Mouse (Mus musculus) forebrain, embryonic 11.5 days (tissue): ENCODE measurements at regions not wholly inside any gene's neighbourhood (a gene's known extent, or its start where the extent isn't known, plus 50 kb on each side); places are given as distances from the start of the nearest gene placed in this dataset.

Experiments used
- ATAC-seq: fragments of 200-750 bp; cut with Nextera tagmentation; replicated peaks from 2 replicates; pipeline ENCODE4 v1.8.0; 2017; ENCODE audit warnings: moderate TSS enrichment; ENCODE audit not compliant: low FRiP score
- DNase-seq: peaks from one replicate; pipeline ENCODE4 v3.0.0-alpha.2; 2017; ENCODE audit warnings: low spot score
- H3K27ac ChIP-seq: fragments of 300-500 bp; sonication (generic); 2 replicates; pipeline ENCODE4 v1.5.1; 2014; ENCODE audit warnings: low read depth, low read length
- H3K27me3 ChIP-seq: fragments of 300-500 bp; sonication (generic); 2 replicates; pipeline ENCODE4 v1.6.1; 2014; ENCODE audit warnings: mild to moderate bottlenecking, low read length, mixed read lengths; ENCODE audit not compliant: control insufficient read depth, insufficient read depth
- H3K36me3 ChIP-seq: fragments of 300-500 bp; sonication (generic); 2 replicates; pipeline ENCODE4 v1.6.1; 2014; ENCODE audit warnings: mild to moderate bottlenecking, low read length, moderate library complexity, mixed read lengths; ENCODE audit not compliant: control insufficient read depth, insufficient read depth
- H3K4me1 ChIP-seq: fragments of 300-500 bp; sonication (generic); replicated peaks from 2 replicates; pipeline ENCODE4 v1.6.1; 2014; ENCODE audit warnings: low read length, mixed read lengths; ENCODE audit not compliant: control insufficient read depth, insufficient read depth
- H3K4me2 ChIP-seq: fragments of 300-500 bp; sonication (generic); 2 replicates; pipeline ENCODE4 v1.6.1; 2014; ENCODE audit warnings: low read depth, mild to moderate bottlenecking, low read length, moderate library complexity, mixed read lengths; ENCODE audit not compliant: severe bottlenecking
- H3K4me3 ChIP-seq: fragments of 300-500 bp; sonication (generic); 2 replicates; pipeline ENCODE4 v1.5.1; 2014; ENCODE audit warnings: low read depth, low read length
- H3K9ac ChIP-seq: fragments of 300-500 bp; sonication (generic); 2 replicates; pipeline ENCODE4 v1.6.1; 2014; ENCODE audit warnings: low read length
- H3K9me3 ChIP-seq: fragments of 300-500 bp; sonication (generic); 2 replicates; pipeline ENCODE4 v1.6.1; 2016; ENCODE audit warnings: low read length, mixed read lengths; ENCODE audit not compliant: control insufficient read depth
- WGBS: fragments of 180-500 bp; shearing (Covaris S2); extraction: QIAGEN DNeasy Blood & Tissue Kit; methylation state at CpG from one replicate; pipeline ENCODE4 v1.1.7; 2014; 5-methylcytosine and 5-hydroxymethylcytosine counted together

GRCm38 (mm10) chr5:44917173-44917815, 117.8 kb upstream of the Ldb2 start:
- Histone ChIP-seq H3K27ac (no peak overlapping the region), H3K4me1 (peaks cover 3% of the 10 kb centered on the region; the same call in 1 of the 2 replicates), H3K27me3 (no peaks in the 10 kb centered on the region), H3K36me3 (no peaks in the 10 kb centered on the region), H3K9ac (no peak overlapping the region), H3K9me3 (no peaks in the 10 kb centered on the region), H3K4me2 (peak overlapping the region; percentile 31; the same call in 1 of the 2 replicates), H3K4me3 (no peak overlapping the region)
- DNase-seq (no peak), ATAC-seq (peak; percentile 49; the same call in 1 of the 2 replicates)
- WGBS, result 37% methylated on average over 16 of the region's 16 CpGs

- Histone ChIP-seq H3K36me3 (no peaks in the 10 kb centered on the region), H3K27me3 (no peaks in the 10 kb centered on the region), H3K4me2 (no peak overlapping the region), H3K27ac (no peak overlapping the region), H3K4me3 (no peak overlapping the region), H3K4me1 (no peaks in the 10 kb centered on the region), H3K9me3 (no peaks in the 10 kb centered on the region), H3K9ac (no peak overlapping the region)
- ATAC-seq (no peak), DNase-seq (no peak)
- 89% methylated on average over 6 of the region's 6 CpGs for WGBS
Measured at GRCm38 (mm10) chr5:44902541-44902940, 103.1 kb upstream of the Ldb2 start.

GRCm38 (mm10) chr5:44886566-44887070, 87.1 kb upstream of the Ldb2 start:
- DNase-seq, result no peak
- Histone ChIP-seq H3K36me3 (no peaks in the 10 kb centered on the region), H3K9ac (no peak overlapping the region), H3K4me3 (no peak overlapping the region), H3K9me3 (no peaks in the 10 kb centered on the region), H3K4me2 (no peak overlapping the region), H3K4me1 (no peaks in the 10 kb centered on the region), H3K27ac (no peak overlapping the region), H3K27me3 (no peaks in the 10 kb centered on the region)
- ATAC-seq, result no peak
- WGBS, result 82% methylated on average over 4 of the region's 4 CpGs

GRCm38 (mm10) chr5:44876946-44877345, 77.5 kb upstream of the Ldb2 start:
- no peak overlapping the region for H3K27ac ChIP-seq
- ATAC-seq (no peak), DNase-seq (no peak)
- no peaks in the 10 kb centered on the region for H3K9me3 ChIP-seq
- H3K4me3 ChIP-seq, result no peak overlapping the region
- H3K27me3 ChIP-seq, result no peaks in the 10 kb centered on the region
- H3K9ac ChIP-seq, result no peak overlapping the region
- no peaks in the 10 kb centered on the region for H3K4me1 ChIP-seq
- 80% methylated on average over 3 of the region's 3 CpGs for WGBS
- no peak overlapping the region for H3K4me2 ChIP-seq
- no peaks in the 10 kb centered on the region for H3K36me3 ChIP-seq

- WGBS, result 71% methylated on average over 7 of the region's 7 CpGs
- no peak for DNase-seq
- no peak for ATAC-seq
Measured at GRCm38 (mm10) chr5:44872243-44872642, 72.8 kb upstream of the Ldb2 start.

GRCm38 (mm10) chr5:44863887-44864286, 64.4 kb upstream of the Ldb2 start:
- 39% methylated on average over 3 of the region's 3 CpGs for WGBS
- H3K4me2 ChIP-seq, result no peak overlapping the region
- H3K9me3 ChIP-seq, result no peaks in the 10 kb centered on the region
- ATAC-seq (no peak), DNase-seq (no peak)
- no peaks in the 10 kb centered on the region for H3K27me3 ChIP-seq
- no peaks in the 10 kb centered on the region for H3K36me3 ChIP-seq
- H3K4me3 ChIP-seq, result no peak overlapping the region
- H3K27ac ChIP-seq, result no peak overlapping the region
- no peak overlapping the region for H3K9ac ChIP-seq
- no peaks in the 10 kb centered on the region for H3K4me1 ChIP-seq

More at GRCm38 (mm10) chr5:44872243-44872642, 72.8 kb upstream of the Ldb2 start:
- Histone ChIP-seq H3K27ac (no peak overlapping the region), H3K9me3 (no peaks in the 10 kb centered on the region), H3K4me2 (no peak overlapping the region), H3K4me3 (no peak overlapping the region), H3K27me3 (no peaks in the 10 kb centered on the region), H3K9ac (no peak overlapping the region), H3K4me1 (no peaks in the 10 kb centered on the region), H3K36me3 (no peaks in the 10 kb centered on the region)

- H3K27ac ChIP-seq, result no peak overlapping the region
- no peaks in the 10 kb centered on the region for H3K9me3 ChIP-seq
- no peaks in the 10 kb centered on the region for H3K27me3 ChIP-seq
- no peak overlapping the region for H3K9ac ChIP-seq
- H3K4me2 ChIP-seq, result no peak overlapping the region
- WGBS, result 73% methylated on average over 3 of the region's 3 CpGs
- H3K4me3 ChIP-seq, result no peak overlapping the region
- no peaks in the 10 kb centered on the region for H3K4me1 ChIP-seq
- no peak for DNase-seq
- ATAC-seq, result no peak
- H3K36me3 ChIP-seq, result no peaks in the 10 kb centered on the region
Measured at GRCm38 (mm10) chr5:44863349-44863748, 63.9 kb upstream of the Ldb2 start.

GRCm38 (mm10) chr5:44854189-44854588, 54.7 kb upstream of the Ldb2 start:
- Histone ChIP-seq H3K4me2 (no peak overlapping the region), H3K36me3 (no peaks in the 10 kb centered on the region), H3K4me3 (no peak overlapping the region), H3K27me3 (no peaks in the 10 kb centered on the region), H3K4me1 (no peaks in the 10 kb centered on the region), H3K9me3 (no peaks in the 10 kb centered on the region), H3K9ac (no peak overlapping the region), H3K27ac (no peak overlapping the region)
- ATAC-seq (no peak), DNase-seq (no peak)
- 85% methylated on average over 4 of the region's 4 CpGs for WGBS
